Mouse (Mus musculus) yolk sac, embryonic 10.5 days (tissue): ENCODE measurements around the gene Il22ra1.
A peak's percentile ranks its signal among the peaks of the same experiment; 100 is the strongest.
"Not testable (repeated sequence)": the region's sequence is repeated elsewhere in the genome, so short reads cannot be mapped to it uniquely, and the experiment has no call there.

Experiments
- DNase-seq: peaks from one replicate; pipeline ENCODE4 v3.0.0-alpha.2; 2017; ENCODE audit warnings: low spot score

The Il22ra1 gene

DNA sequence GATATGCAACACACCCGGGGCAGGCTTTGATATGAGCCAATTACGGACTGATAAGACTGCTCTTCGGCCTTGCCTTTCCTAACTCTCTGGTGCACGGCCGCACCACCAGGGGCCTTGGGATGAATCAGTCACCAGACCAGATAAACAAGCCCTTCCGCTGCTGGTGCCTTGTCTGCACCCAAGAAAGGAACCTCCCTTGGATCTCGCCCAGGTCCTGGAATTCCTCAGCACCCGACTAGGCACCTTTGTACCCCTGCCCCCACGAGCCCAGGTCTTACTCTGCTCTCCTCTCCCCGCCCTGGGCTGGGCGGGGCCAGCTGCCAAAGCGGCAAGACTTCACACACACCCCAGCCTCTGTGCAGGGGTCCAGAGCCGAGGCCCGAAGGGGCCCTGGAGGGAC, at the start of gene Il22ra1:
Gene Il22ra1 (plus strand): TSS at position 356 of the 400 bp plus-strand sequence.
- peak; percentile 89 for DNase-seq

DNA sequence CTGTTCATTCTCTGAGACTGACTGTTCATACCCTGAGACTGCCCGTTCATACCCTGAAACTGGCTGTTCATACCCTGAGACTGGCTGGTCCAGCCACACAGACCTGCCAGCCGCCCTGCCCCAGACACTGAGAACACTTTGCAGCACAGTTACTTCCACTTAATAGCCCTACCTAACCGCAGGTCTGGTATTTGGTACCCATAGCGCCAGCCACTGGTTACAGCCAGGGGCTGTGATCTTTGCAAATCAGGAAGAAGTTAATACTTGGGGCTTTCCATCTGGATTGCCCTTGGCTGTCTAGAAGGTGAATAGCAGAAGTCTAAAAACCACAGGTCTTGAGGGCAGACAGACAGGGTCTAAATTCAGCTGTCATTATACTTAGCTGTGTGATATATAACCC, 48.7 kb upstream of the Il22ra1 start:
- no peak for DNase-seq

DNA sequence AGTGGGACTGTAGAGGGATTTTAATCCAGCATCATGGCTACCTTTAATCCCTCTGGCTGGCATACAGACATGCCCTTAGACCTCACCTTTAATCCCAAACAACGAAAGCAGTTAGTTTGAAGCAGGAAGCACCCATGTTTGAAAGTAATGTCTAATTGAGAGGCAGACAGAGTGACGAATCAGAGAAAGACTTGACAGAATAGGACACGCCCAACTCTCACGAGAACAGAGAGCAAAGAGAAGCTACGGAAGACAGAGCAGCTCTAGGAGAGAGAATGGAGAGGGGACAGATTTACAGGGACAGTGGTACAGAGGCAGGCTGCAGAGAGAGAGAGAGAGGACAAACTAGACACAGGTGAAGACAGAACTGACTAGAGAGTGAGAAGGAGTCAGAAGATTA, 46.2 kb upstream of the Il22ra1 start:
- no peak for DNase-seq

GRCm38 (mm10) chr4:135683553-135683952, 44.4 kb upstream of the Il22ra1 start:
- no peak for DNase-seq

GRCm38 (mm10) chr4:135684731-135685130, 43.2 kb upstream of the Il22ra1 start:
- no peak for DNase-seq

DNA sequence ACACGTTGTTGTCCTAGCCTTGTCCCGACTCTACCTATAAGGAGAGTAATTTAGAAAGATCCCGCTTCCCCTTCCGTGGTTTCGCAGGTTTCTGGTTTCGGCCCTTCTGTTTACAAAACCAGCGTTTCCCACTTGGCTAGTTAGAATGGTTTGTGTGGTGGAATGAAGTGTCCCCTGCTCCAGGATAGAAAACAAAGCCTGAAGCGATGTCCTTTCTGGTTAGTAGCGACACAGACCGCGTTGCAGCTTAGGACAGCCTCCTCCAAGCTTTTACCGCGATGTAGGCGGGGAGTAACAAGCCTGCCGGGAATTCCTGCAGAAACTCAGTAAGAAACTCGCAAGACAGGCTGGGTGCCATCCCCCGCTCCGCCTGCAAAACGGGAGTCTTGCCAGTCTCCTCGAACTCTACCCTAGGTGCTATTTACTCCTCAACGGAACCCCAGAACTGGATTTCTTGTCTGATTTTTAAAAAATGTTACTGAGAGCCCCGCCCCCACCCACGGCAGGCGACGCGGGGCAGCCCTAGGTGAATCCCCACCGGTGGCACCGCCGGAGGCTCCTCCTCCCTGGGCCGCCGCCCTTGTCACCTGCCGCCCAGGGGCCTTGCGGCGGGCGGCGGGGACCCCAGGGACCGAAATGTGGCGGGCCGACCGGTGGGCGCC, 41.9 kb upstream of the Il22ra1 start, which contains the start of gene Ifnlr1:
Gene Ifnlr1 (plus strand): TSS at position 382 of the 662 bp plus-strand sequence.
- DNase-seq, result peak; percentile 71

GRCm38 (mm10) chr4:135686568-135686953, 41.4 kb upstream of the Il22ra1 start:
- DNase-seq, result no peak

GRCm38 (mm10) chr4:135689797-135690196, 38.2 kb upstream of the Il22ra1 start:
- no peak for DNase-seq

- no peak for DNase-seq
Measured at GRCm38 (mm10) chr4:135690241-135690640, 37.7 kb upstream of the Il22ra1 start.

- no peak for DNase-seq
Measured at GRCm38 (mm10) chr4:135692916-135693315, 35.1 kb upstream of the Il22ra1 start.

- DNase-seq, result no peak
Measured at GRCm38 (mm10) chr4:135698498-135698897, 29.5 kb upstream of the Il22ra1 start.

DNA sequence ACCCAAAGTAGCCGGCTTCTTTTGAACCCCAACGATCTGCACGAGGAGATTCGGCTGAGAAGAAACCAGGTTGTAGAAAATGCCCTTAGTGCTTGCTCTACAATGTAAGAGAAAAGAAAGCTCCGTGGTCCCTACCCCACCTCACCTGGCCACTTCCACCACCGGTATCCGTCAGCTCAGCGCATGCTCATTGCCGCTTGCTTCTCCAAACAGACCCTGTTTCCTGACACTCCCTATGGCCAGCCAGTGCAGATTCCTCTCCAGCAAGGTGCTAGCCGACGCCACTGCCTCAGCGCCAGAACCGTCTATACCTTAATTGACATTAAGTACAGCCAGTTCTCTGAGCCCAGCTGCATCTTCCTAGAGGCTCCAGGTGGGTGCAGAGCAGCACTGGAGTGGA, 24.5 kb upstream of the Il22ra1 start:
- DNase-seq, result no peak

GRCm38 (mm10) chr4:135704016-135704415, 24.0 kb upstream of the Il22ra1 start:
- no peak for DNase-seq

- peak; percentile 60 for DNase-seq
Measured at GRCm38 (mm10) chr4:135706045-135706444, 21.9 kb upstream of the Il22ra1 start.

DNA sequence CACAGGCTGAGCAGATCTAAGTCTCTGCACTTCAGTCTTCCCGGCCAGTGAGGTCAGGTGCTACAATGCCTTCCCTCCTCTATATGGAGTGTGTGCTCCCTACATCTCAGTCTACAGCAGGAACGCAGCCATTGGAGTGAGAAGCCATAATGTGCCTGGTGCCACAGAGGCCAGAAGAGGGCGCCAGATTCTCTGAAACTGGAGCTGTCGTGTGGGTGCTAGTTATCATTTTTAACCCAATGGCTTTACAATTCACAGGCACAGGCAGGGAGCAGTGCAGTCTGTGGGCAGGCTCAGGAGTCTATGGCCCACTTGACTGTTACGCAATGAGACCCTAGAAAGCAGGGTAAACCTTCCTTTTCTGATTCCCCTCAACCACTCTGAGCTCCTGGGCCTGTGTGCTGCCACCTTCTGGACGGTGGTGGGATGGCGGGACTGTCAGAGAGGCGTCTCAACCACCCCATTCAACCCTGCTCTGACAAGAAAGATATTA, 18.9 kb upstream of the Il22ra1 start:
- peak; percentile 78 for DNase-seq

DNA sequence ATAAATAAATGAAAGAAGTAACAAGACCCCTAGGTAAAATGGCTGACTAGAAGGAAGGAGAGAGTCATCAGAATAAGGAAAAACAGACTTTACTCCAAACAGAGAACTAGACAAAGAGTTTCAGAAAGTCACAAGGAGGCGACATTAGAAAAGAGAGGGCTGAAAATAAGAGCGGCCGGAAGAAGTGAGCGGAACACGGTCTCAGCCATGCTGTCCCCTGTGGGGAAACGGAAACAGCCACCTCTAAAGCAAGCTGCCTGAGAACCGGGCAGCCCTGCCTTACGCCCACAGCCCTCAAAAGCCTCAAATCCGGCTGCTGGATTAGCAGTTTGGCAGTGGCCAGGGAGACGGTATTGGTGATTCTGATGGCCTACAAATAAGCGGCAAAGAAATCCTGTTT, 18.4 kb upstream of the Il22ra1 start:
- no peak for DNase-seq

DNA sequence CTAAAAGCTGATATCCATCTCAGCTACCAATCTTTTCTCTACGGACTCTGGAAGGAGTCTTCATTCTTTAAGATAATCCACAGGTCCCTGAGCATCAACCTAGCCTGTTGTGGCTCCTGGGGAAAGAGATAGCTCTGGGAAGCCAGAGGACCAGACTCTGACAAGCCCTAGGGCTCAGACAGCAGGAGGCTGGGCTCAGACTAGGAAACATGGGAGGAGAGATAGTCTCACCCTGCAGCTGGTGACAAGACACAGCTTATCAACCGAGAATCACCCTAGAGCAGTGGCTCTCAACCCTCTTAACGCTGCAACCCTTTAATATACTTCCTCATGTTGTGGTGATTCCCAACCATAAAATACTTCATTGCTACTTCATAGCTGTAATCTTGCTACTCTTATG, 17.6 kb upstream of the Il22ra1 start:
- DNase-seq, result no peak

GRCm38 (mm10) chr4:135714776-135715175, 13.2 kb upstream of the Il22ra1 start:
- no peak for DNase-seq

DNA sequence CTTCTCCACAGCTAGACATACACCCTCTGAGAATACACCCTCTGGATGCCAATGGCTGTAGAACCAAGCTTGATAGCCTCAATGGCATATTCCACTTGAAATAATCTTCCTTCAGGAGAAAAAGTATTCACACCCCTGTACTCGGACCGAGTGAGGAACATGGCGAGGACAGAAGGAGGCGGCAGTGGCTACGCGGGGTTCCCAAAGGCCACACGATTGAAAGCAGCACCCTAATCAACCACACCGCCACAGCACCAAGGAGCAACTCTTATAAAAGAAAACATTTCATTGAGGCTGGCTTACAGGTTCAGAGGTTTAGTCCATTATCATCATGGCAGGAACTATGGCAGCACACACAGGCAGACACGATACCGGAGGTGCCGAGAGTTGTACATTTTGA, 11.5 kb upstream of the Il22ra1 start:
- not testable (repeated sequence) for DNase-seq

- DNase-seq, result no peak
Measured at GRCm38 (mm10) chr4:135722540-135723290, 5.3 kb upstream of the Il22ra1 start.

DNA sequence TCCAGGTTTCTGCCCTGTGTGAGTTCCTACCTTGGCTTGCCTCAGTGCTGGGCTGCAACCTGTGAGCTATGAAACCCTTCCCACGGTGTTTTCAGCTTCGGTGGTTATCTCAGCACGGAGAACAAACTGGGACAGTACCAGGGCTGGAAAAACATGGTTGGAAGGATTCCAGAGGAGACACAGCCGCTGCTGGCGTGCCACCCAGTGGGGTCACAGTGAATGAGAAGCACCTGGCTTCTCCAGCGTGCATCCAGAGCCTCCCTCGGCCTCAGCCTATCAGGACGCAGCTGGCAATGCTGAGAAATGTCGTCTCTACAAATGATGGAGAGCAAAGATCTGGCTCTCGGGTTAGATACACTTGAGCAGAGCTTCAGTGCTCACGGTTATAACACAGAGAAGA, 1.6 kb upstream of the Il22ra1 start:
- no peak for DNase-seq

DNA sequence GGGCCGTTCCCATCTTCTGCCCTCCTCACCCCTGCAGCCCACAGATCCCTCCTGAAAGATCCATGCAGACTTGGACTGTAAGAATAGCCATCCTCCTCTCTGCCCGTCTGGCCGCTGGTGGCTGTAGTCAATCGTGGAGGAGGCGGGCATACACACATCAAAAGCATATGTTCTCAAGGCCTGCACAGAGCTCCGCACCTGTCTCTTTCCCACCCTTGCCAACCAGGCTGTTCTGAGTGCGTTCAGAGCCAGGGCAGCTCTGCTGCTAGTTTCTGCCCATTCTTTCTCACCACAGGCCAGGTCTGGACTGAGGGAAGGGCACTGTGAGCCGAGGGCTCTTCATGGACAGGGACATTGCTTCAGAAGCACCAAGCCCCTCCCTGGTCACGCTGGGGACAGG, 2.2 kb downstream of the Il22ra1 start:
- no peak for DNase-seq

DNA sequence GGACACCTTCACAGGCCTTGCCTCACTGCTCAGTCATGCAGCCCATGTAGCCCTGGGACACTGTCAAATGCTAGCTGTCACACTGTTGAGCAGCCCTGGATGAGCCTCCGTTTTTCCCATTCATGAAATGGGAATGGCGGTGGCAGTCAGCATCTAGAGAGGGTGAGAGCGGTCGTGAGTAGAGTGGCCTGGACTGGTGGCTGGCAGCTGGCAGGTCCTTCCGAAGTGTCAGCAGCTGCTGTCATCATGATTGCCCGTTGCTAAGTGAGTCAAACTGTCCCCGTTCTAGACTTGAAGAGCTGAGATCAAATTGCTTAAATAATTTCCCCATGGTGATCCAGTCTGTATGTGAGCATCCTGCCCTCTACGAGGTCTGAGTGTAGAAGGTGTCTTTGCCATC, 3.0 kb downstream of the Il22ra1 start:
- no peak for DNase-seq
